Mouse (Mus musculus) embryonic facial prominence, embryonic 10.5 days (tissue): ENCODE data around the gene Spo11. TPM values are rescaled to one million over a fixed set of nuclear protein-coding genes. Genes with fewer than 3 reads are reported as not detected.

Source experiments
- DNase-seq: peaks from one replicate; pipeline ENCODE4 v3.0.0-alpha.2; 2017; ENCODE audit warnings: low spot score
- H3K27ac ChIP-seq: fragments of 300-500 bp; sonication (generic); replicated peaks from 2 replicates; pipeline ENCODE4 v1.5.1; 2016; ENCODE audit warnings: mild to moderate bottlenecking
- H3K27me3 ChIP-seq: fragments of 300-500 bp; sonication (generic); replicated peaks from 2 replicates; pipeline ENCODE4 v1.6.1; 2016; ENCODE audit warnings: low read depth, mild to moderate bottlenecking; ENCODE audit not compliant: poor library complexity, severe bottlenecking
- H3K36me3 ChIP-seq: fragments of 300-500 bp; sonication (generic); replicated peaks from 2 replicates; pipeline ENCODE4 v1.6.1; 2016; ENCODE audit warnings: mild to moderate bottlenecking, moderate library complexity
- H3K4me1 ChIP-seq: fragments of 300-500 bp; sonication (generic); 2 replicates; pipeline ENCODE4 v1.6.1; 2016
- H3K4me3 ChIP-seq: fragments of 300-500 bp; sonication (generic); 2 replicates; pipeline ENCODE4 v1.5.1; 2016; ENCODE audit warnings: mild to moderate bottlenecking, moderate library complexity
- H3K9me3 ChIP-seq: fragments of 300-500 bp; sonication (generic); 2 replicates; pipeline ENCODE4 v1.6.1; 2016; ENCODE audit warnings: mild to moderate bottlenecking
- WGBS: fragments of 180-500 bp; shearing (Covaris S2); methylation state at CpG from one replicate; pipeline ENCODE4 v1.1.7; 2016; 5-methylcytosine and 5-hydroxymethylcytosine counted together
- polyA plus RNA-seq: library from polyadenylated mRNA; unstranded; fragments of >200 nt; fragmentation: Nextera tagmentation; extraction: Ambion mirVana; gene quantifications from 2 replicates; pipeline ENCODE4 v1.2.1, GENCODE M21; 2016

The Spo11 gene
- polyA plus RNA-seq, 1 experiment from 2014 or later, result 0.46 TPM

DNA sequence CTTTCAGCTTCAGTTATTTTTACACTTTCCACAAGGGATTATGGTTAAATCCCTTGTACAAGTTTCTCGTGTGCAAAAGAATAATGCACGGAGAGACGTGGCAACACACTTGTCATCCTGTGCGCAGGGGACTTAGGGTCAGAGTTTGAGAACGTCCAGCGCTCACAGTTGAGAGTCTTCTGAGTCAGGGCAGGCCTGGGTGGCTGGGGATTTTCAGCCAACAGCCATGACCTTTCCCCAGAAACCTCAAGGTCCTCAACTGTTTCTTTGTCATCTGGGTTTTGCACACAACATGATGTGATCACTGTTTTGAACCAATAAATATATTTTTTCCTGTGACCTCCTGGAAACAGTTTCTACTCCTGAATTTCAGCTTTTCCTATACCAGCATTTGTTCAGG, 12.7 kb downstream of the Spo11 start:
- H3K36me3 ChIP-seq, result no peaks in the 10 kb centered on the region
- no peak overlapping the region for H3K4me3 ChIP-seq
- 86% methylated on average over 6 of the region's 6 CpGs for WGBS
- H3K4me1 ChIP-seq, result no peaks in the 10 kb centered on the region
- H3K27ac ChIP-seq, result no peak overlapping the region
- DNase-seq, result no peak
- peaks cover 26% of the 10 kb centered on the region for H3K27me3 ChIP-seq
- H3K9me3 ChIP-seq, result no peaks in the 10 kb centered on the region

- no peak overlapping the region for H3K4me3 ChIP-seq
- H3K4me1 ChIP-seq, result peaks cover 15% of the 10 kb centered on the region
- 0 out of 2 replicates have a peak overlapping the region, but pooled peaks have one; percentile 35 for H3K27ac ChIP-seq
- DNase-seq, result peak; percentile 84
- no peaks in the 10 kb centered on the region for H3K9me3 ChIP-seq
- peaks cover under 1% of the 10 kb centered on the region; the same call in 1 of the 2 replicates for H3K36me3 ChIP-seq
- H3K27me3 ChIP-seq, result peaks cover 5% of the 10 kb centered on the region; the same call in 1 of the 2 replicates
- WGBS, result 15% methylated on average over 4 of the region's 4 CpGs
Measured at GRCm38 (mm10) chr2:172996207-172996606, 18.7 kb downstream of the Spo11 start.

GRCm38 (mm10) chr2:172997748-172998147, 20.2 kb downstream of the Spo11 start:
- Histone ChIP-seq H3K36me3 (peaks cover 16% of the 10 kb centered on the region), H3K27me3 (peaks cover 5% of the 10 kb centered on the region; the same call in 1 of the 2 replicates), H3K9me3 (no peaks in the 10 kb centered on the region), H3K27ac (no peak overlapping the region), H3K4me1 (peaks cover 23% of the 10 kb centered on the region), H3K4me3 (no peak overlapping the region)
- 73% methylated on average over 11 of the region's 11 CpGs for WGBS
- DNase-seq, result no peak

DNA sequence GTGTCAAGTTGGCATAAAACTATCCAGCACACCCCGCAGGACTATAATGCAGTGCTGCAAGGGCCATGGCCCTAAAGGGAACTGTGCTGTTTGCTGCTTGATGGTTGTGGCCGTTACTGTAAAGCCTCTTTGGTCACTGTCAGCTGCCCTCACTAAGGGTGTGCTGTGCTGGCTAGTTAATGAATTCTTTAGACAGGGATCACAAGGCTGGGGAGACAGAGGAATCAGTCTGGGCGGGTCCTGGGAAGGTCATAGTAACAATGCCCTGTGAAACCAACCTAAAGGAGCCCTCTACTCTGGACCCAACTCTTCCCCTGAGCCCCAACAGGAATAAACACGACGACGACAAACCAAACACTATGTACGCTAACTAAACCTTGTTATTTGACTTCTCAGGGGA, 21.0 kb downstream of the Spo11 start:
- WGBS, result 70% methylated on average over 7 of the region's 7 CpGs
- DNase-seq, result no peak
- no peaks in the 10 kb centered on the region for H3K9me3 ChIP-seq
- no peak overlapping the region for H3K4me3 ChIP-seq
- H3K27me3 ChIP-seq, result peaks cover 5% of the 10 kb centered on the region; the same call in 1 of the 2 replicates
- peaks cover 23% of the 10 kb centered on the region for H3K4me1 ChIP-seq
- no peak overlapping the region for H3K27ac ChIP-seq
- peaks cover 24% of the 10 kb centered on the region for H3K36me3 ChIP-seq

DNA sequence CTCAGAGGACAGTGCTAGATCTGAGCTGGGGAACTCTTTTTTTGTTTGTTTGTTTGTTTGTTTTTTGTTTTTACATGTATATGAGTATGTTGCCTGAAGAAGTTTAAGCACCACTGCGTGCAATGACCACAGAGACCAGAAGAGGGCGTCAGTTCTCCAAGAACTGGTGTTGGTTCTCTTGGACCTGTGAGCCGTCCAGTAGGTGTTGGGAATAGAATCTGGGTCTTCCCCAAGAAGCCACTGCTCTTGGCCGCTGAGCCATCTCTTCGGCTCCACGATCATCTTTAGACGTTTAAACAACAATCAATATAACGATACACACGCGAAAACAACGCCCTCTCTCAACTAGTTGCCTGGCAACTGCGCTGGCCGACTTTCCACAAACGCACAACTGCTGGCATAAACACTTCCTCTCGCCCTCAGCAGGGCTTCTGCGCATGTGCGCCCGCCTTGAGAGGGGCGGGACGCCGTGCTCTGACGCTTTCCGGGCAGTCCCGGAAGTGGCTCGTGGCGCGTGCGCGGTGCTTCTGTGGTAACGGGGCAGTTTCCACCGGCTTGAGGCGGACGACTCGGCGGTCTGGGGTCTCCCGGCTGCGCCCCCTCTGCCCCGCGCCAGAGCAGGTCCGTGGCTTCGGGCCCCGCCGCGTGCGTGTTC, 22.3 kb downstream of the Spo11 start, which contains the start of gene Rae1:
Gene Rae1 (plus strand): TSS at position 488 of the 655 bp plus-strand sequence.
- H3K36me3 ChIP-seq, result peaks cover 36% of the 10 kb centered on the region
- peak within 1 kb of the TSS; percentile 97 for H3K27ac ChIP-seq
- H3K4me1 ChIP-seq, result peaks cover 23% of the 10 kb centered on the region
- H3K27me3 ChIP-seq, result peaks cover 5% of the 10 kb centered on the region; the same call in 1 of the 2 replicates
- peak; percentile 99 for DNase-seq
- H3K9me3 ChIP-seq, result no peaks in the 10 kb centered on the region
- WGBS, result under 1% methylated on average over 45 of the region's 45 CpGs
- H3K4me3 ChIP-seq, result peak within 1 kb of the TSS; percentile 98

DNA sequence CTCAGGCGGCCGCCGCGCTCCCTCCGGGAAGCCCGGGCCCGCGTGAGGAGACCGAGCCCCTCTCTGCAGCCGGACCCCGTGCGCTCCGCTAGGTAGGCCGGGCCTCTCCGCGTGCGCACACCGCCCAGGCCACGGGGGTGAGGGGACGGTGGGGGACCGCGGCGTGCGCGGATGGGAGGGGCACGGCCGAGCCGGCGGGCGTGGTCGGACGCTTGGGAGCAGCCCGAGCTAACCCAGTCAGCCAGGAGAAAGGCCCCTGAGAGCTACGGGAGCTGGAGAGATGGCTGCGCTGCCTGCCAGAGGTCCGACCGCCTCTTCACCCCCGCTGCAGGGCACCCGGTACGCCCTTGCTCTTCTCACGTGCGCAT, 22.8 kb downstream of the Spo11 start:
- peak overlapping the region; percentile 98 for H3K4me3 ChIP-seq
- H3K27me3 ChIP-seq, result peaks cover 5% of the 10 kb centered on the region; the same call in 1 of the 2 replicates
- H3K27ac ChIP-seq, result peak overlapping the region; percentile 97
- H3K36me3 ChIP-seq, result peaks cover 42% of the 10 kb centered on the region
- DNase-seq, result no peak
- no peaks in the 10 kb centered on the region for H3K9me3 ChIP-seq
- under 1% methylated on average over 42 of the region's 42 CpGs for WGBS
- peaks cover 23% of the 10 kb centered on the region for H3K4me1 ChIP-seq

DNA sequence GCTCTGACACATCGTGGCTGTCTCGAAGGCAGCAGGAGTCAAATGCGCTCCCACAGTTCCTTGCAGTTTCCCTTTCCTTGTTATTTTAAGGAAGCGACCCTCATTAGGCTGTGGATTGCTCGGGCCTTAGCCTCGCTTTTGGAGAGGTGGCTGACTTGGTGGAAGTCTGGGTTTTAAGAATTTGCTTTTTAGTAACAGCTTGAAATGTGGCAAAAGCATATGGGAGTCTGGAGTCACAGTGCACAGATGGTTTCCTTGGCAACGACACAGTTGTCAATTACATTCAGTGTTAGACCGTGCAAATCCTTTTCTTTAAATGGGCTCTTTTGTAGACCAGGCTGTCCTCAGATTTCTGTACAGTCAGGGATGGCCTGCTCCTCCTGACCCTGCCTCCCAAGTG, 23.4 kb downstream of the Spo11 start:
- H3K4me3 ChIP-seq, result peak overlapping the region; percentile 98
- H3K36me3 ChIP-seq, result peaks cover 47% of the 10 kb centered on the region
- 21% methylated on average over 8 of the region's 8 CpGs for WGBS
- peaks cover 19% of the 10 kb centered on the region for H3K4me1 ChIP-seq
- H3K9me3 ChIP-seq, result no peaks in the 10 kb centered on the region
- peak overlapping the region; percentile 97 for H3K27ac ChIP-seq
- H3K27me3 ChIP-seq, result peaks cover 5% of the 10 kb centered on the region; the same call in 1 of the 2 replicates
- no peak for DNase-seq

GRCm38 (mm10) chr2:173003737-173004136, 26.2 kb downstream of the Spo11 start:
- no peaks in the 10 kb centered on the region for H3K27me3 ChIP-seq
- no peak overlapping the region for H3K4me3 ChIP-seq
- peaks cover 75% of the 10 kb centered on the region for H3K36me3 ChIP-seq
- H3K9me3 ChIP-seq, result no peaks in the 10 kb centered on the region
- H3K27ac ChIP-seq, result no peak overlapping the region
- no peak for DNase-seq
- peaks cover 16% of the 10 kb centered on the region for H3K4me1 ChIP-seq
- 90% methylated on average over 8 of the region's 8 CpGs for WGBS

- Histone ChIP-seq H3K27me3 (no peaks in the 10 kb centered on the region), H3K4me1 (peaks cover 7% of the 10 kb centered on the region; the same call in 1 of the 2 replicates), H3K9me3 (no peaks in the 10 kb centered on the region), H3K36me3 (peaks cover 99% of the 10 kb centered on the region), H3K27ac (no peak overlapping the region), H3K4me3 (no peak overlapping the region)
- 76% methylated on average over 3 of the region's 3 CpGs for WGBS
- DNase-seq, result no peak
Measured at GRCm38 (mm10) chr2:173010220-173010717, 32.8 kb downstream of the Spo11 start.

DNA sequence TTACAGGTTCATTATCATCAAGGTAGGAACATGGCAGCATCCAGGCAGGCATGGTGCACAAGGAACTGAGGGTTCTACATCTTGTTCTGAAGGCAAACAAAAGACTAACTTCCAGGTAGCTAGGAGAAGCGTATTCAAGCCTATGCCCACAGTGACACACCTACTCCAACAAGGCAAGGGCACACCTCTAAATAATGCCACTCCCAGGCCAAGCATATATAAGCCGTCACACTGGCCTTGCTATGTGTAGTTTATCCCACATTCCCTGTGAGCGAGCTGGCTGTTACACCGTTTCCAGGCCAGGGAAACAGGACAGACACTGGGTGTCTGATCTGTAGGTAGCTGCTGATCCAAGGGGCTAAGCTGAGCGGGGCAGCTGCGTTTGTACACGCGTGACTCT, 33.9 kb downstream of the Spo11 start:
- Histone ChIP-seq H3K27me3 (no peaks in the 10 kb centered on the region), H3K36me3 (peaks cover 100% of the 10 kb centered on the region), H3K9me3 (no peaks in the 10 kb centered on the region), H3K4me3 (no peak overlapping the region), H3K4me1 (peaks cover 7% of the 10 kb centered on the region; the same call in 1 of the 2 replicates), H3K27ac (no peak overlapping the region)
- WGBS, result 95% methylated on average over 8 of the region's 8 CpGs
- DNase-seq, result no peak

DNA sequence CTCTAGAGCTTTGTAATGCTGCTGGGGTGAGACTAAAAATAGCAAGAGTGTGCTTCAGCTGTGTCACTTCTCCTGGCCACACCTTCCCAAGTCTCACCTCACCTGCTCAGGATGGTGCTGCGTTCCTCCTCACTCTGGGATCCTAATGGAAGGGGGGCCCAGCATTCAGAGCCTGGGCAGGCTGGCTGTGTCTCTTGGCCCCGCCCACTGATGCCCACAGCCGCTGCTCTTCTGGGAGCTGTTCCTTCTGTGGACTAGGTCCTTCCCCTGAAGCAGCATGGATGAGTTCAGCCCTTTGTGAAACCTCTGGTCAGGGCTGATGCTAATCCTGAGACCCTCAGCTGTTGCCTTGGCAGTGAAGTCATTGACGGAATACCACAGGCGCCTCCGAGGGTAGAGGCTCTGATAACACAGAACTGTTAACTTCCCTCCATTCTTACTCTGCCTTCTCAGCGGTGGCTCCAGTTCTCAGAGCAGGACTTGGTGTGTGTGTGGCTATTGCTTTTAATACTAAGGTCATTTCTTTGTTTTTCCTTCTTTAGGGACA, 37.3 kb downstream of the Spo11 start:
- H3K4me1 ChIP-seq, result peaks cover 23% of the 10 kb centered on the region
- no peak for DNase-seq
- H3K4me3 ChIP-seq, result no peak overlapping the region
- peaks cover 27% of the 10 kb centered on the region for H3K27me3 ChIP-seq
- 83% methylated on average over 7 of the region's 7 CpGs for WGBS
- no peaks in the 10 kb centered on the region for H3K9me3 ChIP-seq
- no peak overlapping the region for H3K27ac ChIP-seq
- H3K36me3 ChIP-seq, result peaks cover 67% of the 10 kb centered on the region

GRCm38 (mm10) chr2:173017940-173018339, 40.4 kb downstream of the Spo11 start:
- no peak for DNase-seq
- H3K36me3 ChIP-seq, result peaks cover 36% of the 10 kb centered on the region
- 47% methylated on average over 6 of the region's 6 CpGs for WGBS

DNA sequence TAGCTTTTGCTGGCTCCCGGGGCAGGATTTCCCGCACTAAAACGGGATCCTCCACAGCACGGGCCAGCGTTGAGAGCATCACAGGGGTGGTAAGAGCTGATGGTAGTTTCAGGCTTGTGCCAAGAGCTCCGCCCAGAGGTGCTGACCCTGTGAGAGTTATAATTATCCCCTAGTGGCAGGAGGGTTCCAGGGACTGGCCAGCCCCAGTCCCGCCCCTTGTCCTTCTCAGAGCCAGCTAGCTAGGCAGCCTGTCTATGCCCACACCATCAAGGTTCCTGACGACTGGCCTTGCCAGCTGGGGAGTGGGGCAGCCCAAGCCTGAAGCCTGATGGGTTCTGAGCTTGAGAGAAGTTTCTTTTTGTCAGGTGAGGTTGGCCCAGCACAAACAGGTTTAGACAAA, 41.1 kb downstream of the Spo11 start:
- DNase-seq, result peak; percentile 41
- Histone ChIP-seq H3K27ac (no peak overlapping the region), H3K36me3 (peaks cover 35% of the 10 kb centered on the region), H3K27me3 (peaks cover 43% of the 10 kb centered on the region), H3K4me1 (peaks cover 42% of the 10 kb centered on the region), H3K9me3 (no peaks in the 10 kb centered on the region), H3K4me3 (no peak overlapping the region)
- 25% methylated on average over 8 of the region's 8 CpGs for WGBS

More at GRCm38 (mm10) chr2:173017940-173018339, 40.4 kb downstream of the Spo11 start:
- H3K4me3 ChIP-seq, result no peak overlapping the region
- peaks cover 38% of the 10 kb centered on the region for H3K4me1 ChIP-seq
- H3K27me3 ChIP-seq, result peaks cover 43% of the 10 kb centered on the region
- H3K27ac ChIP-seq, result no peak overlapping the region
- H3K9me3 ChIP-seq, result no peaks in the 10 kb centered on the region
